Mouse (Mus musculus) limb, embryonic 11.5 days (tissue): Measurements from ENCODE around the gene Maml2. TPM values are rescaled to one million over a fixed set of nuclear protein-coding genes. Genes with fewer than 3 reads are reported as not detected.

Source experiments
- ATAC-seq: fragments of 200-750 bp; cut with Nextera tagmentation; 2 replicates; pipeline ENCODE4 v1.8.0; 2017; ENCODE audit warnings: low read depth; ENCODE audit not compliant: insufficient number of reproducible peaks, low FRiP score, low TSS enrichment
- DNase-seq: peaks from one replicate; pipeline ENCODE4 v3.0.0-alpha.2; 2015; ENCODE audit warnings: low spot score
- H3K27ac ChIP-seq: fragments of 300-500 bp; sonication (generic); replicated peaks from 2 replicates; pipeline ENCODE4 v1.5.1; 2014; ENCODE audit warnings: low read depth, mild to moderate bottlenecking, low read length
- H3K27me3 ChIP-seq: fragments of 300-500 bp; sonication (generic); 2 replicates; pipeline ENCODE4 v1.6.1; 2014; ENCODE audit warnings: mild to moderate bottlenecking, low read length, mixed read lengths; ENCODE audit not compliant: control insufficient read depth, insufficient read depth
- H3K36me3 ChIP-seq: fragments of 300-500 bp; sonication (generic); 2 replicates; pipeline ENCODE4 v1.6.1; 2014; ENCODE audit warnings: mild to moderate bottlenecking, low read length, moderate library complexity, mixed read lengths; ENCODE audit not compliant: control insufficient read depth, insufficient read depth
- H3K4me1 ChIP-seq: fragments of 300-500 bp; sonication (generic); 2 replicates; pipeline ENCODE4 v1.6.1; 2014; ENCODE audit warnings: low read length, mixed read lengths; ENCODE audit not compliant: control insufficient read depth, insufficient read depth
- H3K4me2 ChIP-seq: fragments of 300-500 bp; sonication (generic); 2 replicates; pipeline ENCODE4 v1.6.1; 2014; ENCODE audit warnings: low read depth, mild to moderate bottlenecking, moderate library complexity; ENCODE audit not compliant: severe bottlenecking
- H3K4me3 ChIP-seq: fragments of 300-500 bp; sonication (generic); 2 replicates; pipeline ENCODE4 v1.5.1; 2014; ENCODE audit warnings: low read depth, low read length
- H3K9ac ChIP-seq: fragments of 300-500 bp; sonication (generic); 2 replicates; pipeline ENCODE4 v1.6.1; 2014; ENCODE audit warnings: mild to moderate bottlenecking, low read length
- H3K9me3 ChIP-seq: fragments of 300-500 bp; sonication (generic); 2 replicates; pipeline ENCODE4 v1.6.1; 2016; ENCODE audit warnings: low read length; ENCODE audit not compliant: control insufficient read depth
- WGBS: fragments of 180-500 bp; shearing (Covaris S2); extraction: QIAGEN DNeasy Blood & Tissue Kit; methylation state at CpG from one replicate; pipeline ENCODE4 v1.1.7; 2014; 5-methylcytosine and 5-hydroxymethylcytosine counted together
- polyA plus RNA-seq: library from polyadenylated mRNA; unstranded; fragments of >200 nt; fragmentation: Nextera tagmentation; extraction: Ambion mirVana; gene quantifications from 2 replicates; pipeline ENCODE4 v1.2.1, GENCODE M21; 2014

Maml2 gene
- polyA plus RNA-seq, 1 experiment from 2014 or later, result 9.3 TPM

DNA sequence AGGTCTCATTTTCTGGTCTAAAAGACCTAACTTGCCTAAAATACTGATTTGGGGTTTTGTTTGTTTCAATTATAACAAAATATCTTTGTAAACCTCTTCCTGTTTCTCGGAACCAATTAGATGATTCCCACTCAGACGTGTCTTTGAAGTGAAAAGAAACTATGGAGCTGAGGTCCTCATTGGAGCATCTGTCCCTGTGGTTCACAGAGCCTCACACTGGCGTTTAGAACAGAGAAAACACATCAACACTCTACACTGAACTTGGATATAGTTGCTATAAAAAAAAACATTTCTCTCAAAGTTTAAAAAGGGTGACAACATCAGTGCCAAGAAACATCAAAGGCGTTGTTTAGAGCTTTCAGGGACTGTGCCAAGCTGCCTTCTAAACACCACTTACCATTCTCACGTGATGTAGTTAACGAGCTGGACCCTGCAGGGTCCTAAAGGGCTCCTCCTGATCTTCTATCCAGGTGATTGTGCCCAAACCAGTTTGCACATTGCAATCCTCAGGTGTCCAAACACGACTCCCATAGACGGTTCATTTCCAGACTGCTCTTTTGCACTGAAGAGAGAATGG is 309.9 kb downstream of the Maml2 start:
- H3K27ac ChIP-seq, result no peak overlapping the region
- H3K36me3 ChIP-seq, result no peaks in the 10 kb centered on the region
- ATAC-seq, result no peak
- DNase-seq, result no peak
- 62% methylated on average over 8 of the region's 8 CpGs for WGBS
- H3K9ac ChIP-seq, result no peak overlapping the region
- H3K4me2 ChIP-seq, result no peak overlapping the region
- no peaks in the 10 kb centered on the region for H3K27me3 ChIP-seq
- no peaks in the 10 kb centered on the region for H3K9me3 ChIP-seq
- no peak overlapping the region for H3K4me3 ChIP-seq
- H3K4me1 ChIP-seq, result no peaks in the 10 kb centered on the region

- Histone ChIP-seq H3K9me3 (no peaks in the 10 kb centered on the region), H3K27me3 (no peaks in the 10 kb centered on the region), H3K27ac (no peak overlapping the region), H3K4me1 (peaks cover 1% of the 10 kb centered on the region), H3K36me3 (no peaks in the 10 kb centered on the region), H3K4me3 (no peak overlapping the region), H3K9ac (no peak overlapping the region), H3K4me2 (no peak overlapping the region)
- ATAC-seq (no peak), DNase-seq (no peak)
- WGBS, result 72% methylated on average over 3 of the region's 3 CpGs
Measured at GRCm38 (mm10) chr9:13608532-13609071, 310.8 kb downstream of the Maml2 start.

- H3K36me3 ChIP-seq, result no peaks in the 10 kb centered on the region
- H3K9ac ChIP-seq, result no peak overlapping the region
- H3K27ac ChIP-seq, result no peak overlapping the region
- no peak overlapping the region for H3K4me3 ChIP-seq
- H3K27me3 ChIP-seq, result no peaks in the 10 kb centered on the region
- DNase-seq, result no peak
- H3K9me3 ChIP-seq, result no peaks in the 10 kb centered on the region
- ATAC-seq, result no peak
- H3K4me2 ChIP-seq, result no peak overlapping the region
- WGBS, result 84% methylated on average over 3 of the region's 3 CpGs
- H3K4me1 ChIP-seq, result peaks cover 7% of the 10 kb centered on the region
Measured at GRCm38 (mm10) chr9:13611561-13611960, 313.8 kb downstream of the Maml2 start.

GRCm38 (mm10) chr9:13612371-13612770 is 314.6 kb downstream of the Maml2 start:
- ATAC-seq (no peak), DNase-seq (no peak)
- 80% methylated on average over 8 of the region's 8 CpGs for WGBS
- Histone ChIP-seq H3K4me1 (peaks cover 9% of the 10 kb centered on the region), H3K36me3 (no peaks in the 10 kb centered on the region), H3K9me3 (no peaks in the 10 kb centered on the region), H3K9ac (no peak overlapping the region), H3K27ac (no peak overlapping the region), H3K27me3 (no peaks in the 10 kb centered on the region), H3K4me2 (no peak overlapping the region), H3K4me3 (no peak overlapping the region)

- peak; percentile 81 for ATAC-seq
Measured at GRCm38 (mm10) chr9:13613325-13614268, 315.8 kb downstream of the Maml2 start.

GRCm38 (mm10) chr9:13616383-13617009 is 318.7 kb downstream of the Maml2 start:
- Histone ChIP-seq H3K27ac (0 out of 2 replicates have a peak overlapping the region, but pooled peaks have one; percentile 57), H3K27me3 (no peaks in the 10 kb centered on the region), H3K4me3 (no peak overlapping the region), H3K4me1 (peaks cover 9% of the 10 kb centered on the region), H3K36me3 (no peaks in the 10 kb centered on the region), H3K4me2 (no peak overlapping the region), H3K9ac (no peak overlapping the region), H3K9me3 (no peaks in the 10 kb centered on the region)
- WGBS, result 46% methylated on average over 5 of the region's 5 CpGs
- DNase-seq (no peak), ATAC-seq (no peak)

More at GRCm38 (mm10) chr9:13613325-13614268, 315.8 kb downstream of the Maml2 start:
- WGBS, result 42% methylated on average over 8 of the region's 8 CpGs
- Histone ChIP-seq H3K9ac (no peak overlapping the region), H3K4me3 (no peak overlapping the region), H3K4me2 (no peak overlapping the region), H3K9me3 (no peaks in the 10 kb centered on the region), H3K27ac (peak overlapping the region; percentile 75), H3K4me1 (peaks cover 9% of the 10 kb centered on the region), H3K27me3 (no peaks in the 10 kb centered on the region), H3K36me3 (no peaks in the 10 kb centered on the region)
- DNase-seq, result peak; percentile 42

DNA sequence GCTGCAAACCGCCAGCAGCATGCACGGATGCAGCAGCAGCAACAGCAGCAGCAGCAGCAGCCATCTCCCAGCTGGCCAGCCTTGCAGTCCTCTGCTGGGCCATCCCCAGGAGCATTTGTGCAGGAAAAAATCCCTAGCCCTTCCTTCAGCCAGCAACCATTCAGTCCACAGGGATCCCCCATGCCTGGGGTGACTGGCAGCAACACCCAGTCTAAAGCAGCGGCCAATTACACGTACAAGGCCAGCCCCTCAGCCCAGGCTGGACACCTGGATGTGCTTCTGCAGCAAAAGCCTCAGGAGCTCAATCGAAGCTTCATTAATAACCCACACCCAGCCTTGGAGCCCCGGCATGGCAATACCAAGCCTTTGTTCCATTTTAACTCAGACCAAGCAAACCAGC is 323.0 kb downstream of the Maml2 start:
- ATAC-seq (no peak), DNase-seq (no peak)
- no peak overlapping the region for H3K4me2 ChIP-seq
- no peak overlapping the region for H3K27ac ChIP-seq
- no peaks in the 10 kb centered on the region for H3K36me3 ChIP-seq
- no peak overlapping the region for H3K9ac ChIP-seq
- H3K9me3 ChIP-seq, result no peaks in the 10 kb centered on the region
- WGBS, result 77% methylated on average over 6 of the region's 6 CpGs
- no peak overlapping the region for H3K4me3 ChIP-seq
- peaks cover 4% of the 10 kb centered on the region; the same call in 1 of the 2 replicates for H3K4me1 ChIP-seq
- no peaks in the 10 kb centered on the region for H3K27me3 ChIP-seq

- Histone ChIP-seq H3K36me3 (no peaks in the 10 kb centered on the region), H3K9ac (no peak overlapping the region), H3K27ac (no peak overlapping the region), H3K4me2 (no peak overlapping the region), H3K9me3 (no peaks in the 10 kb centered on the region), H3K4me3 (no peak overlapping the region), H3K27me3 (no peaks in the 10 kb centered on the region), H3K4me1 (no peaks in the 10 kb centered on the region; the same call in 1 of the 2 replicates)
- ATAC-seq, result no peak
- WGBS, result 94% methylated on average over 3 of the region's 3 CpGs
- DNase-seq, result no peak
Measured at GRCm38 (mm10) chr9:13621941-13622340, 324.2 kb downstream of the Maml2 start.
